Mouse (Mus musculus): ENCODE results near the gene Gm13090.
A peak's percentile ranks its signal among the peaks of the same experiment; 100 is the strongest.

Gm13090 gene

GRCm38 (mm10) chr4:151137701-151138100, 48.3 kb downstream of the Gm13090 start:
- no peak for DNase-seq (ENCODE audit: low spot score in 2 of 2)

DNA sequence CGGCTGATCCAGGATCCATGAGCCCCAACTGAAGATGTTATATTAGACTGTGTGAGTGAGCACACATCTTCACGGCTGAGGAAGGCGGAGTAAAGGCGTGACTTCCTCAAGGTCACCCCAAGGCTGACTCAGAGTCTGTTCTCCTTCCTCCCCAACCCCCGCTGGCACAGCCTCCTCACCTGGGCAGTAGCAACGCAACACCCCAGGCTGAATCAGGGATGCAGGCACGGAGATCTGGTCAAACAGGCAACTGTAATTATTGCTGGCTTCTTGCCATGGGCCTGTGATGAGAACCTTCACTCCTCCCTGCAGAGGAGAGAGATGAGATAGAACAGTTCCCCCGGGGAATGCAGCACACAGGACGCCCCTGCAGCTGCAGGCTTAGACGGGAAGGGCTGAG, 48.8 kb downstream of the Gm13090 start:
- no peak for DNase-seq (ENCODE audit: low spot score in 2 of 2)

GRCm38 (mm10) chr4:151138586-151138985, 49.2 kb downstream of the Gm13090 start:
- DNase-seq (ENCODE audit: low spot score in 2 of 2), result no peak

GRCm38 (mm10) chr4:151139053-151139840, 49.9 kb downstream of the Gm13090 start:
- DNase-seq (ENCODE audit: low spot score in 2 of 2), result peak; percentile 50 to 64

DNA sequence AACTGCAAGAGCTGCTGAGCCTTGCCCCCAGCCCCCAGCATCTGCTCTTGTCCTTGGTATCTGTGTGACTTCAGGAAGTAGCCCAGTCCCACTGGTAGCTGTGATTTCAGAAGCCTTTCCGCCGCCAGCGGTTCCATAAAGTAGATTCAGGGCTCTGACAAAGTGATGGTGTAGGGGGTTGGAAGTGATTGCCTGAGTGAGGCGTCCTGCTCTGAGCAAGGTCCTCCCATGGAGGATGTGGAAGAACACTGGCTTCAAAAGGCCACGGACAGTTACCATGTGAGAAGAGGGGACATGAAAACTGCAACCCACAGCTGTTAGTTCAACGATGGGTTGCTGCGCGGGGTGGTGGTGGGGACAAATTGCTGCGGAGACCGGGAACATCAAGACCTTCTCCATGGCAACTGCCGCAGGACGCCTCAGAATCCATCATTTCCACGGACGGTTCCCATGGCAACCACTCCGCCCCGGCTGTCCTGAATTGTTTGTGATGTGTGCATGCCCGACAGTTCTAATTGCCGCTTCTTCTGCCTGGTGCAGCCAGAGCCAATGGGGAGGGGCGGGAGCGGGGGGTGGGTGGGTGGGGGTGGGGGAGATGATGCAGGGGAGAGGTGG, 51.1 kb downstream of the Gm13090 start:
- no peak for DNase-seq (ENCODE audit: low spot score in 2 of 2)

Data from urinary bladder, postnatal 36 days (tissue).